Mouse (Mus musculus): ENCODE measurements around the gene Olfr1502. TPM values are rescaled to one million over a fixed set of nuclear protein-coding genes. Genes with fewer than 3 reads are reported as not detected.
"Not testable (repeated sequence)": the region's sequence is repeated elsewhere in the genome, so short reads cannot be mapped to it uniquely, and the experiment has no call there.

Olfr1502 gene
- not detected in 2 replicates for polyA plus RNA-seq (2016; fragmentation: Nextera tagmentation; extraction: Ambion mirVana)

DNA sequence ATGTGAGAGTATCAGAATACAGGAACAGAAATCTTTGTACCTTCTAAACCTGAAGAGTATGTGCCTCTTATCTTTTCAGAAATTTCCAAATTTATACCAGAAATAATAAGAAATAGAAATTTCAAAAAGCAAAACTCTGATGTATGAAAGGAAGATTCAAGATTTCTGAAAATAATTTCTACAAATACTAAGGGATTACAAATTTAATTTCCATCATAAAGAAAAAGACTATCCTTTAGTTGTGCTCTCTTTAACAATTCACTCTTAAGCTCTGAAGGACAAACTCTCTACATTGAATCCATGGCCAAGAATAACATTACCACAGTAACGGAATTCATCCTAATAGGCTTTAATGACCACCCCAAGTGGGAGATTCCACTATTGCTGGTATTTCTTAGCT lies at the start of gene Olfr1502:
Gene Olfr1502, plus strand, starts transcription at position 301 of the 400 bp plus-strand sequence.
- Histone ChIP-seq H3K4me2 (replicated peaks) (no peak within 1 kb of the TSS), H3K4me3 (no peak within 1 kb of the TSS), H3K36me3 (no peaks in the 10 kb centered on the region), H3K9ac (no peak within 1 kb of the TSS), H3K27ac (no peak within 1 kb of the TSS), H3K9me3 (no peaks in the 10 kb centered on the region), H3K27me3 (no peaks in the 10 kb centered on the region), H3K4me1 (no peaks in the 10 kb centered on the region)
- no peak for ATAC-seq (ENCODE audit: insufficient number of reproducible peaks, insufficient read depth, low FRiP score, low TSS enrichment)
- 81% methylated on average over 1 of the region's 1 CpGs for WGBS

DNA sequence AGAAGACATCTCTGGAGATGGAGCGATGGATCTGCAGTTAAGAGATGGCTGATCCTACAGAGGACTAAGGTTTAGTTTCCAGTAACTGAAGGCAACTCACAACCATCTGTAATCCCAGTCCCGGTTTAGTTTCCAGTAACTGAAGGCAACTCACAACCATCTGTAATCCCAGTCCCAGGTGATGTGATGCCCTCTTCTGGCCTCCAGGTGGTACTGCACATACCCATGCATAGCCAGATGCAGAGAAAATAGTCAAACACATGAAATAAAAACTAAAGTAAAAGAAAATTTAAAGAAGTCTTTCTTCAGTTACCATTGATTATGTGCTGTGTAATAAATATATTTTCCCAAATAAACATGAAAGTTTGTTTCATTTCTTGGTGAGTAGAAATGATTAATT lies 48.8 kb upstream of the Olfr1502 start:
- Histone ChIP-seq H3K36me3 (no peaks in the 10 kb centered on the region), H3K27me3 (no peaks in the 10 kb centered on the region), H3K4me1 (no peaks in the 10 kb centered on the region), H3K9ac (no peak overlapping the region), H3K9me3 (no peaks in the 10 kb centered on the region), H3K27ac (no peak overlapping the region), H3K4me2 (replicated peaks) (no peak overlapping the region), H3K4me3 (no peak overlapping the region)
- no peak for ATAC-seq (ENCODE audit: insufficient number of reproducible peaks, insufficient read depth, low FRiP score, low TSS enrichment)
- WGBS: 50% methylated on average over 2 of the region's 2 CpGs

DNA sequence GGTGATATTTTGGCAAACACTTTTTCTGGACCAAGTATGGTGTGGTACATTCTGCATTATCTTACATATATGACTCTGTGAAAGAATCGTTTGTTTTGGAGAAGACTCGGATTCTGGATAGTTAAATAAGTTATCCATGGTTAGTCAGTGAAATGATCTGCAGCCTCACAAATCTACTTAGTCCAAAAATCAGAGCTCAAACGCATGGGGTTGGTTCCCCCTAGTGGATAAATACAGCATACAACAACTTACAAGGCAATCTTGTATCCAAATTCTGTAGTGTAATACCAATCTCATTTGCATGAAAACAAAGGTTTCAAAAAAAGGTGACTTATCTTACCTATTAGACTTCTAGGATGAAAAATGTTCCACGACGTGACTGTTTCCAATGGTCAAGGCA lies 42.8 kb upstream of the Olfr1502 start:
- H3K4me3 ChIP-seq: no peak overlapping the region
- no peak overlapping the region for H3K27ac ChIP-seq
- H3K9ac ChIP-seq: no peak overlapping the region
- no peaks in the 10 kb centered on the region for H3K27me3 ChIP-seq
- no peak overlapping the region for H3K4me2 ChIP-seq (replicated peaks)
- no peak for ATAC-seq (ENCODE audit: insufficient number of reproducible peaks, insufficient read depth, low FRiP score, low TSS enrichment)
- H3K4me1 ChIP-seq: no peaks in the 10 kb centered on the region
- H3K9me3 ChIP-seq: no peaks in the 10 kb centered on the region
- no peaks in the 10 kb centered on the region for H3K36me3 ChIP-seq
- WGBS: 37% methylated on average over 5 of the region's 5 CpGs

DNA sequence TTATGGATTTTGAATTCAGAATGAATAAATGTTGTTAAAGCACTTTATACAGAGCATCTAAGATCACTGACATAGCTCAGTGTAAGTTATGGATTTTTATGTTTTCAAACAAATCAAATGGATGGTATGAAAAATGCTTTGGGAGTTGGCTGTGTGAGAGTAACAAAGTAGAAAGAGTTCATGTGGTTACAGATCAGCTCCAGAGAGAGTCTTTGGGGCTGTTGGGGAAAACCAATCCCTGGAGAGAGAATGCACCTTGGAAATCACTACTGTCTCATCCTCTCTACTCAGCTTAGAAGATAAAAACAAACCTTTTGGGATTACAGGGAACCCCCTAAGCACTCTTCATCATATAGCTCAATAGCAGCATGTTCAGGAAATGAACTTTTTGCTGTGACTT lies 42.2 kb upstream of the Olfr1502 start, which contains the start of gene Olfr1499:
Gene Olfr1499, minus strand, starts transcription at position 101 of the 400 bp plus-strand sequence.
- Histone ChIP-seq H3K4me1 (no peaks in the 10 kb centered on the region), H3K4me3 (no peak within 1 kb of the TSS), H3K36me3 (no peaks in the 10 kb centered on the region), H3K27me3 (no peaks in the 10 kb centered on the region), H3K9ac (no peak within 1 kb of the TSS), H3K9me3 (no peaks in the 10 kb centered on the region), H3K27ac (no peak within 1 kb of the TSS), H3K4me2 (replicated peaks) (no peak within 1 kb of the TSS)
- no peak for ATAC-seq (ENCODE audit: insufficient number of reproducible peaks, insufficient read depth, low FRiP score, low TSS enrichment)

DNA sequence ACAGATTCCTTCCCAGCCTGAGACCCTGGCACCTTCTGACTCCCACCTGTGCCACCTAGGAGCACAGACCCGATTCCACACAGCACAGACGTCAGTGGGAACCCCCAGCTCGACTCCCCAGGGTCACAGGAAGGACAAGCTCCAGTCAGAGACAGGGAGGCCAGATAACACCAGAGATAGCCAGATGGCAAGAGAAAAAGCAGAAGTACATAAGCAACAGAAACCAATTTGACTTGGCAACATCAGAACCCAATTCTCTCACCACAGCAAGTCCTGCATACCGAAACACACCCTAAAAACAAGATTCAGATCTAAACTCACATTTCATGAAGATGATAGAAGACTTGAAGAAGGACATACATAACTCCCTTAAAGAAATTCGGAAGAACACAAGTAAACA lies 40.7 kb upstream of the Olfr1502 start:
- 61% methylated on average over 5 of the region's 5 CpGs for WGBS

DNA sequence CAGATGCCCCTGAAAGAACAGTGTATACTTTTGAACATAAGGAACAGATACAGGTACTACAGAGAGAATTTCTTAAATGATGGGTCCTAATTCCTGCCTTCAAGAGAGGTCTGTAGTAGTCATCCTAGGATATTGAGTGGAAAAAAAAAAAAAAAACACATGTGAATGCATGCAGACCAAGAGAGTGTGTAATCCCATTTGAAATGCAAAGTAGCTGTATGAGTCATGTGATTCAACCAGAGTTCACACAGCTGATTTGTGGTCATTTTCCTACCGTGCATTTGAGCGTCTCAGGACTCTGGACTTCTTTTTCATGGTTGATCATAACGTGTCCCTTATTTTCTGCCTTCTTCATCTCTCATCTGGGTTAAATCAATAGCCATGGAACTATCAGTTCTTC lies 33.1 kb upstream of the Olfr1502 start:
- Histone ChIP-seq H3K4me1 (no peaks in the 10 kb centered on the region), H3K9ac (no peak overlapping the region), H3K9me3 (no peaks in the 10 kb centered on the region), H3K27me3 (no peaks in the 10 kb centered on the region), H3K4me3 (no peak overlapping the region), H3K36me3 (no peaks in the 10 kb centered on the region), H3K27ac (no peak overlapping the region), H3K4me2 (replicated peaks) (no peak overlapping the region)
- 73% methylated on average over 3 of the region's 3 CpGs for WGBS
- no peak for ATAC-seq (ENCODE audit: insufficient number of reproducible peaks, insufficient read depth, low FRiP score, low TSS enrichment)

More for the DNA sequence above, 40.7 kb upstream of the Olfr1502 start:
- no peak for ATAC-seq (ENCODE audit: insufficient number of reproducible peaks, insufficient read depth, low FRiP score, low TSS enrichment)
- Histone ChIP-seq H3K9ac (no peak overlapping the region), H3K4me1 (no peaks in the 10 kb centered on the region), H3K4me3 (no peak overlapping the region), H3K27me3 (no peaks in the 10 kb centered on the region), H3K36me3 (no peaks in the 10 kb centered on the region), H3K27ac (no peak overlapping the region), H3K9me3 (no peaks in the 10 kb centered on the region), H3K4me2 (replicated peaks) (no peak overlapping the region)

DNA sequence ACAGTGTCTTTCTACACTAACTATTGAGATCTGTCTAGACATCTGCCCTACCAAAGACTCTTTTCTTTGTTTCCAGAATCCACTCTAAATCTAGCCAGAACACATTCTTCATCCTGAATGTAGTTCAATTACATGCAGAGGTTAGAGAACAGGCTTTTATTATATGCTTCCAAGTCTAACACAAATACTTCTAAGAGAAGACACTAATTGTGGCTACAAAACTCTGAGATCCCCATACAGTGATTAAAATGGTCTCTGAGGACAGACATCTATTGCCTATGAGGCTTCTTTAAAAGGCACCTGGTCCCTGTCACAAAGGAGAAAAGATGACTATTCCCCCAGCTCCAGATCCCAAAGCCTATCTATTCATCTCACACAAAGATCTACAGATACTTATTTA lies 31.2 kb upstream of the Olfr1502 start, which contains the start of gene Olfr1500:
Gene Olfr1500, minus strand, starts transcription at position 101 of the 400 bp plus-strand sequence.
- Histone ChIP-seq H3K4me2 (replicated peaks) (no peak within 1 kb of the TSS), H3K4me3 (no peak within 1 kb of the TSS), H3K9me3 (no peaks in the 10 kb centered on the region), H3K27ac (no peak within 1 kb of the TSS), H3K9ac (no peak within 1 kb of the TSS), H3K36me3 (no peaks in the 10 kb centered on the region), H3K27me3 (no peaks in the 10 kb centered on the region), H3K4me1 (no peaks in the 10 kb centered on the region)
- no peak for ATAC-seq (ENCODE audit: insufficient number of reproducible peaks, insufficient read depth, low FRiP score, low TSS enrichment)

DNA sequence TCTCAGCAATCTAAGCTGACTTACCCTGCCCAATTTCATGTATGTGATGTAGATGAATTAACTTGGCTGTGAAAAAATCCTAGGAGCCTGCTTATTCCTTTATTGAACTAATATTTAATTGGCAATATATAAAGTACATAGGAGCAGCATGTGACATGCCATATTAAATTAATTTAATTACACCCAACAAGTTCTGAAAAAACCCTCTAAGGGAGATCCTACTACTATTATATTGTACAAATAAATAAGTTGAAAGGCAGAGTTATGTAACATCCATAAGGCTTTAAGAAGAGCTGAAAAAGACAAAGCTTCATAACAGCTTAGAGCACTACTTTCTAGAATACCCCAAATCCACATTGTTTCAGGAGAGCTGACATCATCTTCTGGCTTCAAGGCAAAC lies 11.0 kb upstream of the Olfr1502 start, which contains the start of gene Olfr1501:
Gene Olfr1501, minus strand, starts transcription at position 101 of the 400 bp plus-strand sequence.
- not testable (repeated sequence) for H3K9ac ChIP-seq; ATAC-seq (ENCODE audit: insufficient number of reproducible peaks, insufficient read depth, low FRiP score, low TSS enrichment); H3K4me1 ChIP-seq; H3K4me2 ChIP-seq (replicated peaks); H3K27me3 ChIP-seq; H3K27ac ChIP-seq; H3K4me3 ChIP-seq; H3K36me3 ChIP-seq; H3K9me3 ChIP-seq

DNA sequence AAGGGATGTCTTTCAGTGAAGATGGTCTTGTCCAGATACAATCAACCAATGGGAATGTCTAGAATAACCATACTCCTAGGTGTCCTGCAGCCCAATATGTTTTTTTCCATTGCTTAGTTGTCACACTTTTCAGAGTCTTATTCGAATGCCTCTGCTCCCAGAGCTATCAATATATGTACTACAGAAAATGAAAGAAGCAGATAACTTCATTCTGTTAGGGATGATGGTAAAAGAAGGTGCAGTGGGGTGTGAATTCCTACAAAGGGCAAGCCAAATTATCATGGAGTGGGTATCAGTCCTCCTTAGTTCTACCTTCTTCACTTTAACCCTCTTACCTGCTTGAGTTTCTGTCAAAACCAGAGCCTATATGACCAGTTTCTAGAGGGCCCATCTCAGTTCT lies 36.2 kb downstream of the Olfr1502 start, which contains the start of gene Olfr1504:
Gene Olfr1504, minus strand, starts transcription at position 101 of the 400 bp plus-strand sequence.
- Histone ChIP-seq H3K27ac (no peak within 1 kb of the TSS), H3K4me3 (no peak within 1 kb of the TSS), H3K4me2 (replicated peaks) (no peak within 1 kb of the TSS), H3K36me3 (no peaks in the 10 kb centered on the region), H3K4me1 (no peaks in the 10 kb centered on the region), H3K27me3 (no peaks in the 10 kb centered on the region), H3K9ac (no peak within 1 kb of the TSS), H3K9me3 (no peaks in the 10 kb centered on the region)
- WGBS: 74% methylated on average over 1 of the region's 1 CpGs
- ATAC-seq (ENCODE audit: insufficient number of reproducible peaks, insufficient read depth, low FRiP score, low TSS enrichment): no peak

Other genes with a start within 250 kb of the Olfr1502 start
- not detected in 2 replicates for gene Olfr1487, start 244.4 kb upstream of the Olfr1502 start, polyA plus RNA-seq (2016; fragmentation: Nextera tagmentation; extraction: Ambion mirVana)
- not detected in 2 replicates for gene Olfr1489, start 230.2 kb upstream of the Olfr1502 start, polyA plus RNA-seq (2016; fragmentation: Nextera tagmentation; extraction: Ambion mirVana)
- not detected in 2 replicates for gene Olfr1490, start 210.7 kb upstream of the Olfr1502 start, polyA plus RNA-seq (2016; fragmentation: Nextera tagmentation; extraction: Ambion mirVana)
- gene Olfr1491, start 164.5 kb upstream of the Olfr1502 start, polyA plus RNA-seq (2016; fragmentation: Nextera tagmentation; extraction: Ambion mirVana): not detected in 2 replicates
- gene Olfr1493-ps1, start 138.5 kb upstream of the Olfr1502 start, polyA plus RNA-seq (2016; fragmentation: Nextera tagmentation; extraction: Ambion mirVana): not detected in 2 replicates
- gene Olfr1494, start 122.1 kb upstream of the Olfr1502 start, polyA plus RNA-seq (2016; fragmentation: Nextera tagmentation; extraction: Ambion mirVana): not detected in 2 replicates
- gene Olfr1495, start 97.2 kb upstream of the Olfr1502 start, polyA plus RNA-seq (2016; fragmentation: Nextera tagmentation; extraction: Ambion mirVana): not detected in 2 replicates
- not detected in 2 replicates for gene Olfr1496, start 83.9 kb upstream of the Olfr1502 start, polyA plus RNA-seq (2016; fragmentation: Nextera tagmentation; extraction: Ambion mirVana)
- not detected in 2 replicates for gene Olfr1497, start 63.6 kb upstream of the Olfr1502 start, polyA plus RNA-seq (2016; fragmentation: Nextera tagmentation; extraction: Ambion mirVana)
- not detected in 2 replicates for gene Olfr1499, start 42.3 kb upstream of the Olfr1502 start, polyA plus RNA-seq (2016; fragmentation: Nextera tagmentation; extraction: Ambion mirVana)
- 0.09 TPM in 1 of 2 replicates, not detected in the other for gene Olfr1500, start 31.3 kb upstream of the Olfr1502 start, polyA plus RNA-seq (2016; fragmentation: Nextera tagmentation; extraction: Ambion mirVana)
- not detected in 2 replicates for gene Olfr1501, start 11.1 kb upstream of the Olfr1502 start, polyA plus RNA-seq (2016; fragmentation: Nextera tagmentation; extraction: Ambion mirVana)
- gene Olfr1504, start 36.1 kb downstream of the Olfr1502 start, polyA plus RNA-seq (2016; fragmentation: Nextera tagmentation; extraction: Ambion mirVana): not detected in 2 replicates
- not detected in 2 replicates for gene Olfr1505, start 51.7 kb downstream of the Olfr1502 start, polyA plus RNA-seq (2016; fragmentation: Nextera tagmentation; extraction: Ambion mirVana)